Mouse (Mus musculus): Measurements from ENCODE around the gene Tnks2. TPM values are rescaled to one million over a fixed set of nuclear protein-coding genes. Genes with fewer than 3 reads are reported as not detected.
"Not testable (repeated sequence)": the region's sequence is repeated elsewhere in the genome, so short reads cannot be mapped to it uniquely, and the experiment has no call there.

The Tnks2 gene
- polyA plus RNA-seq, 1 experiment from 2014 or later, result 63.7 TPM

GRCm38 (mm10) chr19:36808426-36809105 lies 25.5 kb upstream of the Tnks2 start:
- ATAC-seq, result no peak
- H3K27me3 ChIP-seq, result no peaks in the 10 kb centered on the region
- no peaks in the 10 kb centered on the region for H3K9me3 ChIP-seq
- H3K9ac ChIP-seq (replicated peaks), result no peak overlapping the region
- H3K4me1 ChIP-seq (replicated peaks), result no peaks in the 10 kb centered on the region
- H3K4me2 ChIP-seq (replicated peaks), result no peak overlapping the region
- no peaks in the 10 kb centered on the region for H3K36me3 ChIP-seq
- 65% methylated on average over 21 of the region's 21 CpGs for WGBS
- no peak overlapping the region for H3K4me3 ChIP-seq (replicated peaks)
- H3K27ac ChIP-seq, result no peak overlapping the region

DNA sequence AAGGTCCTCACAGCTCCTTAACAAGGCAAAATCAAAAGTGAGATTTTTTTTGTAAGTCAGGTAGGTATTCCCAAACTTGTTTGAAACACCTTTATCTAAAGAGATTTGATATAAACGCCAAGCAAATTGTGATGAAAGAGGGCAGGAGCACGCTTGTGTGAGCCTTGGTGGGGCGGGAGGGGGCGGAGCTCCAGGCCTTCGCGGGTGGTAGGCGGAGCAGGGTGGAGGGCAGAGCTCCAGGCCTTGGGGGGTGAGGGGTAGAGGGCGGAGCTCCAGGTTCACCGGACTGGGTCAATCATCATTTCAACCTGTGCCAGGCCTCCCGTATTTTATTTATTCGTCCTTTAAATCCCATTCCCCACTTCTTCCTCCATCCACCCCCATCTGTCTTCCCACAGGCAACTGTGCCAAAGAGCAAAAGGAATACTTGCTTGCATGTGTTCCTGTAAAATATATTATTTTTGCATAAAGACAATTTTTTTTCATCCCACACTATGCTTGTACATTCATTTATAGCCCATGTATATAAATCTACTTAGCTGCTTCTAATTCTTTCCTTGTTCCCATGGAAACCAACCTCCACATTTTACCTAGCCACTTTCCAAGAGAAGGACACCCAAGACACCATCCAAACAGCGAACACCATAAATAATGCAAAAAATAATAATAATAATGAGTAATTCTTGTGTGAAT lies 24.4 kb upstream of the Tnks2 start:
- H3K36me3 ChIP-seq, result no peaks in the 10 kb centered on the region
- H3K27ac ChIP-seq, result no peak overlapping the region
- H3K4me1 ChIP-seq (replicated peaks), result no peaks in the 10 kb centered on the region
- H3K27me3 ChIP-seq, result no peaks in the 10 kb centered on the region
- no peak overlapping the region for H3K9ac ChIP-seq (replicated peaks)
- H3K4me3 ChIP-seq (replicated peaks), result no peak overlapping the region
- no peak for ATAC-seq
- no peaks in the 10 kb centered on the region for H3K9me3 ChIP-seq
- H3K4me2 ChIP-seq (replicated peaks), result no peak overlapping the region
- 42% methylated on average over 12 of the region's 12 CpGs for WGBS

DNA sequence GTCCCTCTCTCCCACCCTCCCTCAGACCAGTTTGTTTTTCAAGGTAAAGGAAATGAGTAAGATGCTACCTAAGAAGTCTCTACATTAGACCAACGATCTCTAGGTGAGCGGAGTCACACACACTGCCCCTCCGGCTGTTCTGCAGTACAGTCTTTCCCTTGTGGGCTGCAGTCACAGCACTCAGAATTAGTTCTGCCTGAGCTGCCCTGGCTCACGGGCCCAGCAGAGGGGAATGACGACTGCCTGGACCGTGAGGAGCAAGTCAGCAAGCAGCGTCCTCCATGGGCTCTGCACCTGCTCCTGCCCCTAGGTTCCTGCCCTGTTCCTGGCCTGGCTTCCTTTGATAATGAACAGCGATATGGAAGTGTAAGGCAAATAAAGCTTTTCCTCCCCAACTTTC lies 22.0 kb upstream of the Tnks2 start:
- Histone ChIP-seq H3K27ac (no peak overlapping the region), H3K9ac (replicated peaks) (no peak overlapping the region), H3K4me3 (replicated peaks) (no peak overlapping the region), H3K4me1 (replicated peaks) (0 out of 2 replicates have a peak, but pooled peaks cover 4% of the 10 kb centered on the region), H3K36me3 (no peaks in the 10 kb centered on the region), H3K4me2 (replicated peaks) (no peak overlapping the region), H3K9me3 (no peaks in the 10 kb centered on the region), H3K27me3 (peaks cover 1% of the 10 kb centered on the region; the same call in 1 of the 2 replicates)
- WGBS, result 42% methylated on average over 8 of the region's 8 CpGs
- no peak for ATAC-seq

DNA sequence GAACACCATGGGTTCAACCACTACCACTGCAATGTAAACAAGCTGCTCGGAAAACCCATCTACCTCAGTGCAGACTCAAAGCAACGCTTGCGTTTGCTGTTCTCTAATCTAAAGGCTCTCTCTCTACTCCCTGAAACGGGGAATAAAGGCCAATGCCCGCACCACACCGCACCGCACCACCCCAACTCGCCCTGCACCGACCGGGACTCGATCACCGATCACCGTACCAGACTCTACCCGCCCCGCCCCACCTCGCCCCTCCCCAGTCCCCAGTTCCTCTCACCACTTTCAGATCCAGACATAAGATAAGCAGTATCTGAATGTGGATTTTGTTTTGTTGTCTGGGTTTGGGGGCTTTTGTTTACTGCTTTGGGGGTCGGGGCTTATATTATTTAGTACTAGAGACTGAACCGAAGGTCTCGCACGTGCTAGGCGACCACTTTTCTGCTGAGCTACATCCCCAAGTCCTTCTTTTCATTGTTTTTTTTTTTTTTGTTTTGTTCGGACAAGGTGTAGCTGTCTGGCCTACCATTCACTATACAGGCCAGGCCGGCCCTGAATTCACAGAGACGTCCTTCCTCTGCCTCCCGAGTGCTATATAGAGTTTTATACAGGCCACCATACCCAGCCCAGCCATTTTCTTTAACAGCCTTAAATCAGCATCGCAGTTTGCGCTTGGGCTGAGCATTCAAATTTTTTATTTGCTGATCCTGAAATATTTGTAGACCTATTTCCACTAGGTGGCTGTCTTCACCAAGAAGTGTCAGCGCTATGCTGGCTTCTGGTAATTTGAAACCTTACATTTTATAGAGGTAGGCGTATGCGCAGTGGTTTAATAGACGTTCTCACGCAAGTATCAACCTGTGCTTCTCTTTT lies 18.4 kb upstream of the Tnks2 start:
- ATAC-seq, result peak; percentile 70
- Histone ChIP-seq H3K4me2 (replicated peaks) (peak overlapping the region; percentile 48), H3K9me3 (no peaks in the 10 kb centered on the region), H3K27ac (no peak overlapping the region), H3K4me3 (replicated peaks) (peak overlapping the region; percentile 13), H3K36me3 (no peaks in the 10 kb centered on the region), H3K4me1 (replicated peaks) (peaks cover 8% of the 10 kb centered on the region; the same call in 1 of the 2 replicates), H3K27me3 (peaks cover 2% of the 10 kb centered on the region; the same call in 1 of the 2 replicates), H3K9ac (replicated peaks) (no peak overlapping the region)
- WGBS, result 14% methylated on average over 32 of the region's 32 CpGs

GRCm38 (mm10) chr19:36818141-36818885 lies 15.7 kb upstream of the Tnks2 start:
- peak overlapping the region; percentile 40 for H3K4me3 ChIP-seq (replicated peaks)
- WGBS, result 3% methylated on average over 21 of the region's 22 CpGs
- no peaks in the 10 kb centered on the region for H3K36me3 ChIP-seq
- no peaks in the 10 kb centered on the region for H3K9me3 ChIP-seq
- H3K9ac ChIP-seq (replicated peaks), result peak overlapping the region; percentile 59
- H3K27ac ChIP-seq, result 0 out of 2 replicates have a peak overlapping the region, but pooled peaks have one; percentile 37
- H3K4me1 ChIP-seq (replicated peaks), result peaks cover 8% of the 10 kb centered on the region; the same call in 1 of the 2 replicates
- H3K4me2 ChIP-seq (replicated peaks), result peak overlapping the region; percentile 64
- peaks cover 2% of the 10 kb centered on the region; the same call in 1 of the 2 replicates for H3K27me3 ChIP-seq
- ATAC-seq, result peak; percentile 64

DNA sequence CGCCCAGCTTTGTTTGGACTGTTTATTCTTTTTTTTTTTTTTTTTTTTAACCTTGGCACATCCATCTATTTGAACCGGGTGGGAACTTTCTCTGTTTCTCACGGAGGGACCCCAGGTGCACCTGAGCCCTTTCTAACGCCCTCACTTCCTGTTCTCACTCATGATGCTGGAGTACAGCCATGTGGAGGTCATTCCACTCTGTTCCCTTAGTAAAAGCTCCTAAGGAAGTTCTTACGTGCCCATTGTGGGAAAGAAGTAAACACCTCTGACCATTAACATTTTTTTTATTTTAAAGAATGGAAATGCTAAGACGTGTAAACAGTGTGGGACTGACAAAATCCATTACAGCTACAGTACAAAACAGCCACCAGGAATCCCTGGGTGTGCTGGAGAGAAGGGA lies 14.8 kb upstream of the Tnks2 start:
- Histone ChIP-seq H3K9me3 (no peaks in the 10 kb centered on the region), H3K27me3 (peaks cover 2% of the 10 kb centered on the region; the same call in 1 of the 2 replicates), H3K27ac (no peak overlapping the region), H3K9ac (replicated peaks) (no peak overlapping the region), H3K4me3 (replicated peaks) (no peak overlapping the region), H3K36me3 (no peaks in the 10 kb centered on the region), H3K4me2 (replicated peaks) (no peak overlapping the region), H3K4me1 (replicated peaks) (peaks cover 8% of the 10 kb centered on the region; the same call in 1 of the 2 replicates)
- ATAC-seq, result no peak
- WGBS, result 80% methylated on average over 5 of the region's 6 CpGs

DNA sequence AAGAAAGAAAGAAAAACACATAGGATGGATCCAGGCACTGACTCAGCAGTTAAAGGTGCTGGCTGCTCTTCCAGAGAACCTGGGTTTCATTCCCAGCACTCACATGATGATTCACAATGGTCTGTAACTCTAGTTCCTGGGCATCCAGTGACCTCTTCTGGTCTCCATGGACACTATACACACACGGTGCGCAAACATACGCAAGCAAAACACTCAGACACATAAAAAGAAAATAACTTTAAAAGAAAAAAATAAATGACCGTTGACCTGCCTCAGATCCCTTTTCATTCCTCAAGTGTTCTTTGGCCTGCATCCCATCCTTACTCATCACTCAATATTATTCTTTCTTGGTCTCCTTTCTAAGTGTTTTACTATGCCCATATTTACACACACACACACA lies 13.6 kb upstream of the Tnks2 start:
- Histone ChIP-seq H3K9ac (replicated peaks) (no peak overlapping the region), H3K36me3 (no peaks in the 10 kb centered on the region), H3K27ac (no peak overlapping the region), H3K9me3 (no peaks in the 10 kb centered on the region), H3K4me2 (replicated peaks) (no peak overlapping the region), H3K4me3 (replicated peaks) (no peak overlapping the region), H3K27me3 (peaks cover 2% of the 10 kb centered on the region; the same call in 1 of the 2 replicates), H3K4me1 (replicated peaks) (peaks cover 5% of the 10 kb centered on the region; the same call in 1 of the 2 replicates)
- WGBS, result 85% methylated on average over 4 of the region's 4 CpGs
- ATAC-seq, result no peak

GRCm38 (mm10) chr19:36821301-36821700 lies 12.7 kb upstream of the Tnks2 start:
- H3K9ac ChIP-seq (replicated peaks); H3K27ac ChIP-seq; H3K27me3 ChIP-seq; H3K4me1 ChIP-seq (replicated peaks); H3K4me3 ChIP-seq (replicated peaks); H3K36me3 ChIP-seq; ATAC-seq; H3K9me3 ChIP-seq; H3K4me2 ChIP-seq (replicated peaks): not testable (repeated sequence)
- 88% methylated on average over 6 of the region's 6 CpGs for WGBS

GRCm38 (mm10) chr19:36822701-36823100 lies 11.3 kb upstream of the Tnks2 start:
- no peak overlapping the region for H3K4me2 ChIP-seq (replicated peaks)
- 90% methylated on average over 4 of the region's 4 CpGs for WGBS
- ATAC-seq, result no peak
- H3K9ac ChIP-seq (replicated peaks), result no peak overlapping the region
- H3K4me3 ChIP-seq (replicated peaks), result no peak overlapping the region
- no peaks in the 10 kb centered on the region for H3K9me3 ChIP-seq
- no peaks in the 10 kb centered on the region for H3K27me3 ChIP-seq
- H3K4me1 ChIP-seq (replicated peaks), result peaks cover 4% of the 10 kb centered on the region; the same call in 1 of the 2 replicates
- H3K27ac ChIP-seq, result no peak overlapping the region
- H3K36me3 ChIP-seq, result no peaks in the 10 kb centered on the region

- no peaks in the 10 kb centered on the region for H3K4me1 ChIP-seq (replicated peaks)
- no peak for ATAC-seq
- 98% methylated on average over 5 of the region's 5 CpGs for WGBS
- H3K4me2 ChIP-seq (replicated peaks), result no peak overlapping the region
- H3K27ac ChIP-seq, result no peak overlapping the region
- H3K36me3 ChIP-seq, result no peaks in the 10 kb centered on the region
- no peaks in the 10 kb centered on the region for H3K27me3 ChIP-seq
- no peak overlapping the region for H3K9ac ChIP-seq (replicated peaks)
- H3K4me3 ChIP-seq (replicated peaks), result no peak overlapping the region
- no peaks in the 10 kb centered on the region for H3K9me3 ChIP-seq
Measured at GRCm38 (mm10) chr19:36827650-36828049, 6.4 kb upstream of the Tnks2 start.

GRCm38 (mm10) chr19:36828322-36828721 lies 5.7 kb upstream of the Tnks2 start:
- Histone ChIP-seq H3K4me3 (replicated peaks) (no peak overlapping the region), H3K27ac (no peak overlapping the region), H3K27me3 (no peaks in the 10 kb centered on the region), H3K4me1 (replicated peaks) (peaks cover 6% of the 10 kb centered on the region), H3K9ac (replicated peaks) (no peak overlapping the region), H3K36me3 (no peaks in the 10 kb centered on the region), H3K9me3 (no peaks in the 10 kb centered on the region), H3K4me2 (replicated peaks) (no peak overlapping the region)
- ATAC-seq, result no peak
- WGBS, result 67% methylated on average over 8 of the region's 8 CpGs

All from midbrain, embryonic 13.5 days (tissue).